Mouse (Mus musculus) urinary bladder, adult 2 months (tissue): Measurements from ENCODE around the gene Cygb. TPM values are rescaled to one million over a fixed set of nuclear protein-coding genes. Genes with fewer than 3 reads are reported as not detected.
"Not testable (repeated sequence)": the region's sequence is repeated elsewhere in the genome, so short reads cannot be mapped to it uniquely, and the experiment has no call there.

ENCODE experiments used
- DNase-seq: peaks from one replicate; pipeline ENCODE4 v3.0.0; 2022; ENCODE audit warnings: low spot score
- polyA plus RNA-seq: library from polyadenylated mRNA; depleted of rRNA; stranded (reverse); fragments of >200 nt; gene quantifications from 2 replicates; pipeline ENCODE4 v1.2.3, GENCODE M21; 2012; rRNA removed

Cygb gene
- polyA plus RNA-seq: 156 and 160 TPM in 2 replicates

DNA sequence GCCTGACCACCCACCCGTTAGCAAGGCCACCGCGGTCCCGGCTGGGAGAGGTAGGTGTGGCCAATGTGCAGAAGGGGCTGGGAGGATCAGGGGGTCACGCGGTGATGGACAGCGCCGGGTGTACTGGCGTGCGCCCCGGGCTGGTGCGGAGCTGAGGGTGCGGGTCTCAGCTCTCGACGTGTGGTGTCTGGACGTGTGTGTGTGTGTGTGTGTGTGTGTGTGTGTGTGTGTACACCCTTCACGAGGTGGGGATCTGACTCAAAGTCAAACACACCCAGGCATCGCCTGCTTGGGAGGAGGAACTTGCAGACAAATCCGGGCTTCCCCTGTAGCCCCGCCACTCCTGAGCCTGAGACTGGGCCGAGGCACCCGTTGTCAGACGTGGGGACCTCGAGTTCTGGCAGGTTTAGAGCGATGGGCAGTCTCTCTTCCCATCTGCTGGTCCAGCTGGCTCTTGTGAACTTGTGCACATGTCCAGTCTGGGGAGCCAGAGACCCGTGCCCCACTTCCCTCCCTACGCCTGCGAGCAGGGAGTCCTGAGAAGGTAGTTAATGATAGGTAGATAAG lies at the start of gene Cygb:
Gene Cygb (minus strand): TSS at position 59 of the 567 bp plus-strand sequence.
- DNase-seq: no peak

DNA sequence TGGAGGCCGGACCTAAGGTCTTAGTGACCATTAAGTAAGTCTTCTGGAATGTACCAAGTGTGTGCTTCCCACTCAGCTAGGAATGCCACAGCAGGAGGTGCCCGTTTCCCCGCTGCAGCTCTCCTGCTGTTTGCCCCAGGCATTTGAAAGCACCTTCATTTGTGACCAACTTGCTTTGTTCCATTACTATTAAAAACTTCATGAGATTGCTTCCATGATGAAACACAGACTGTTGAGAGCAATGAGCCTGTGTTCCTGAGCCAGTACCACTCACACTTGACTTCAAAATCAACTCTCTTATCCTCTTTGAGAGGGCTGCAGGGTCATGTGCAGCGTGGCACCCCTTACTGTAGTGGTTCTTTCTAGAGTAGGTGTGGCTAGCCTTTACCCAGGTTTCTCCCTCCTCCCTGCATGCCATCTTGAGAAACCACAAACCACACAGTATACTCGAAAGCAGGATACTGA lies 47.3 kb upstream of the Cygb start:
- DNase-seq: no peak

DNA sequence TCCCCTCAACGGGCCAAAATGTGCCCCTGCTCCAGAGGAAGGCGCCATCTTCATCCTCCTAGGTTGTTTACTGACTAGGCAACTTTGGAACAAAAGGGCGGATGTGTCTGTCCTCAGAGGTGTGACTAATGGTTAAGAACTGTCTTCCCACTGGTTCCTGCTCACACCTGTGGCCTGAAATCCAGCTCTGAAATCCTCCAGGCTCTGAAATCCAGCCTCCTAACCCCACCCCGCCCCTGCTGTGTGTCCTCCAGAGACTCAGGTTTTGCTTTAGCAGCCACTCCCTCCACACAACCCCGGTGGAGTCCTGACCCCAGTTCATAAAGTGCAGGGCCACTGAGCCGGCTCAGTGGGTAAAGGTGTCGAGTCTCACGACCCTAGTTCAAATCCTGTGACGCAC lies 43.4 kb upstream of the Cygb start:
- no peak for DNase-seq

DNA sequence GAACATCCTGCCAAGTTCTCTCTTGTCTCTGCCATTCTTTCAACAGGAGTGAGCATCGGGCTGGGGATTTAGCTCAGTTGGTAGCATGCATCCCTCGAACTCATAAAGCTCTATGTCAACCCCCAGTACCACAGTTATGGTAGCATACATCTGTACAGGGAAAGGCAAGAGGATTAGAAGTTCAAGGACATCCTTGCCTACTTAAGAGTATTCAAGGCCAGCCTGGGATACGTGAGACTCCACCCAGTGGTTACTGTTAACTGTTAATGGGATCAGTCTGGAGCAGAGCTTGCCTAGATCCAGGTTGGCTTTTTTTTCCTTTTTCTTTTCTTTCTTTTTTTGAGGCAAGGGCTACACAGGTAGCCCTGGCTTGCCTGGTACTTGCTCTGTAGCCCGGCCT lies 42.3 kb upstream of the Cygb start:
- no peak for DNase-seq

DNA sequence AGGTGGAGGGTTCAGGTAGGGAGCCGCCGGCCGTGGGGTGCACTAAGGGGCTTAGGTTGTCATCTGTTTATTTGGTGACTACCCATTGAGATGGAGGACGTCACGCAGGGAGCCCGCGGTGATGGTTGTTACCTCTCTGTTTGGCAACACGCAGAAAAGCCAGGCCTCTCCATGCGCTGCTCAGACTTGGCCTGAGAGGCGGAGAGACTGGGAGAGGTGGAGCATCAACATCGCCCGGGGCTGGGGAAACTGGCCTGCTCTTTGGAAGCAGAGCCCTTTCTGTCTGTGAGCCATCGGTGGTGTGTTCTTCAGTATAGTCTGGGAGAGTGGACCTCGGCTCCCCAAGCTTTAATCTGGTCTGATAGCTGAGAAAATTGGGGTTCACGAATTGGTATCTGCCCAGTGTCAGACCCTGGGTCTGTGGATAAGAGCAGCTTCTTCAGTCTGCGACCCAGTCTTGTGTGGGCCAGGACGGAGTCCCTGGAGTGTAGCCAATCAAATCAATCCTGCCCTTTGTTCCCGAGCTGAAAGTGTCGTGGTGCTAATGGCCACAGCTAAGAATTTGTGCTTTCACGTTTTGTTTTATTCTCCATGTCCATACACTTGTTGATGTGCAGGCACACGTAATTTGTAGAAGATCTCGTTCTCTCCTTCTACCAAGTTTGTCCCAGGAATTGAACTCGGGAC lies 41.2 kb upstream of the Cygb start:
- DNase-seq: no peak

DNA sequence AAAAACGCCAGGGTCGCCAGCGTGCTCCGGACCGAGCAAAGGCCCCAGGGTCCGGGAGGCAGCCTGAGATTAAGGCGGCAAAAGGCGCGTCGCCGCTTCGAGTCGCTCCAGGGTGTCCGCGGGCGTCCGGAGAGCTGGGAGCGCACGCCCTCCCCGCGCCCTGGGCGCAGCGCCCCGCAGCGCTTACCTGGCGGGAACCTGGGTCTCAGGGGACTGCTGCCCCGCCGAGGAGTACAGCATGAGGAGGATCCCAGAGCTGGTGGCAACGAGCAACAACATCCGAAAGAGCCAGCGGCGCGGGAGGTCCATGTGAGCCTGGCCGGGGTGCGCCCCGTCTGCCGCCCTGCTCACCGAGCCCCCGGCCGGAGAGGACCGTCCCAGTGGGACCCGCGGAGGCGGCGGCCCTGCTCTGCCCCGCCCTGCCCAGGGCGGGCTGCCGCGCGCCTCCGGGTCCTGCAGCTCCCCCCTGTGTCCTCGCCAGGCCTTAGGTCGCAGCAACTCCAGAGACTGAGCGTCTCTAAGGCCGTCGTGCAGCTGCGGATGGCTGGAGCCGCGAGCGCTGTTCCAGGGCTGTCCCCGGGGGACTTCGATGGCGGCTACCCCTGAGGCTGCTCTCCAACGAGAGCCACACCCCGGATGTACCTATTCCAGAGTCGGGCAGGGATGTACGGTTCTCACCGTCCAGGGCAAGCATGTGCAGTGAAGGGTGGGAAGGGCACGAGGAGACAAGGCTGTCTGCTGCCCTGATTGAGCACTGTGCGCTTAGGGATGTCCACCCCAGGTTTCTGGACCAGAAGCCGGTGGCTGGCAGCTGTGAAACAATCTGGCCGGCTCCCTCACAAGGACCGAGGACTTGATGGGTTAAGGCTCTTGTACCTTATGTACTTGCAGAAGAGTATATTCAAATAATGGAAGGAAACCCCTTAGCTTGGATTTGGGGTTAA lies 40.4 kb upstream of the Cygb start:
- peak; percentile 53 for DNase-seq

DNA sequence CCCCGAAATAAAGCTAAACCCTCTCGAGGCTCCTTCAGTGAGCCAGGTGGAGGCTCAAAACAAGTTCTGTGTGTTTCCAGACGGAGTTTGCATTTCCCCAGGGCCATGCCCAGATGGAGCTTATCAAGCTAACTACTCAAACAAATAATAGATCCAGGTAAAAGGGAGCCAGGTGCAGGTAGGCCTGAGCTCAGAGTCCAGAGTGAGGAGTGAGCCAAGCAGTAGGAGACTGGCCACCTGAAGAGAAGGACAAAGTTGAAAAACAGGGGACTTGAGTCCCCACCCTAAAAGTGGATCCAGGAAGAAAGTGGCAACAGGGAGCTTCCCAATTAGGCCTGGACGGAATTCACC lies 39.8 kb upstream of the Cygb start:
- no peak for DNase-seq

DNA sequence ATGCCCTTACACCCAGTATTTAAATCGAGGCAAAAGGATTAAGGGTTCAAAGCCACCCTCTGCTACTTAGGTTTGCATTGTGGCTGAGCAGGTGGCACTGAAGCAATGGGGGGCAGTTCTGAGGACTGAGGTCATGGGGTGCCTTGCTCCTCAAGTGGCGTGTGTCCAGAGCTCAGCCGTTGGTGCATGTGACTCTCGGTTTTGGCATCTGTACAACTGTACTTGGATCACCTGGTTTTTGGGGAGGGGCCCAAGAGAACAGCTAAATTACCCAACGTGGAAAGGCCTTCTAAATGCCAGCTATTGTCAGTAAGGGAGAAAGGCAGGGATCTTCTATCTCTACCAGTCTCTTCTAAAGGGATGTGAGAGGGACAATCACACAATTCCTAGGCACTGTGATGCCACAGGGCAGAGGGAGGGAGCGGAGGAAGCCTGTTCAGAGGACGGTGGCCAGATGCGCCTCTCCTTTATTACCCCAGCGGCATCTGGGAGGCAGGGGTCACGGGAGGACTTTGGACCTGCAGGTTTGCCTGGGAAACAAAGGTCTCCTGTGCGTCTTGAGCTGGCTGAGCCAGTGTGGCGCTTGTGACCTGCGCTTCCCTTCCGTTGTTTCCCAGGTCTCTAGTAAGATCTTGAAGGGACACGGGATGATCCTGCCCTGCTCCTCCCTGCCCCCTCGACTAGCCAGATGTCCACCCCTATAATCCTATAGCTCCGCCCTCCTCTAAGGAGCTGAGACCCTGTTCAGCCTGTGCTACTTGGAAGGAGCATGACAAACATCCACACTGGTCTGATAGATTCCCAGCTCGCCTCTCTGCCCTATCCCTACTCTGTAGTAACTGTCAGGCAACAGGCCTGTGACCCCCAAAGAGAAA lies 36.8 kb upstream of the Cygb start:
- no peak for DNase-seq

DNA sequence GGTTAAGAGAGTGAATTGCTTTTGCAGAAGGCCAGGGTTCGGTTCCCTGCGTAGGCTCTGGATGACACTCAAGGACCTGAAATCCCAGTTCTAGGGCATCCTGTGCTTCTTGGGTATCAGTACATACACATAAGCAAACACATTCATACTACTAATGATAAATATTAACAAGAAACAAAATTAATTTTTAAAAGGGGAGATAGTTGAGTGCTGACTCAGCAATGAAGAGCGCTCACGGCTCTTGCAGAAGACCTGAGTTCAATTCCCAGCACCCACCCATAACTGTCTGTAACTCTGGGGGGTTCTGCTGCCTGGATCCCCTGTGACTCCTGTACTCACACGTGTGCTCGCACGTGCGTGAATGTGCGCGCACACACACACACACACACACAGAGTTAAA lies 35.5 kb upstream of the Cygb start:
- DNase-seq: no peak

DNA sequence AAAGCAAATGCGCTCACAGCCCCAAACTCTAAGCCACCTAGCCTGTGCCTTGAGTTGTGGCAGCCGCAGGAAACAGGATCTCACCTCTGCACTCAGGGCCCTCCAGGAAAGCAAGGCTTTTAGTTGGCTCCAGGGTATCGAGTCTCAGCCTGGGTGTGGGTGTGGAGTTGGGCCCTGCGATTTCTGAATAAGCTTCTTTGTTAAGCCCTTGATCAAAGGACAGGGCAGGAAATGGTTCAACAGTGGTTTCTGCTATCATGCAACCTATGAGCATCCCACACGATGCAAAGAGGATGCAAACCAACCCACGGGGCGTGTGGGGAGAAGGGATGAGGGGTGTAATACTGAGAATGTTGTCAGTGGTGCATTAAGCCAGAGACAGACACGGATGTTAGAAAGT lies 33.8 kb upstream of the Cygb start:
- no peak for DNase-seq

DNA sequence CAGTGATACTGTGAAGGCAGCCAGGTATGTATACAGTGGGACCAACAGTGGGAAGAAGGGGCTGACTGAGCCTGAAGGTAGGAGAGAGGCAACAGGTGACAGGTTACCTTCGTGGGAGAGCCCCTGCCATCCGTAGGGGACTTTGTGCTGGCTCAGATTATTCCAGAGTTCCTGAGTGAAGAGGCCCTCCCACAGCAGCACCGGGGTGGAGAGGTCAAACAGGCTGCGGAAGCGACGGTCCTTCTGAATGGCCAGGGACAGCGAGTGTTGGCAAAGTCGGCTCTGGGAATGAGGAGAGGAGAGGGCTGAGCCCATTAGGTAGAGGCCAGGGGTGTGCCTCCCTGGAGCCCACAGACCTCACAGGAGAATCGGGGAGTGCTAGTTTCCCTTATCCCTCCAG lies 31.6 kb upstream of the Cygb start:
- no peak for DNase-seq

DNA sequence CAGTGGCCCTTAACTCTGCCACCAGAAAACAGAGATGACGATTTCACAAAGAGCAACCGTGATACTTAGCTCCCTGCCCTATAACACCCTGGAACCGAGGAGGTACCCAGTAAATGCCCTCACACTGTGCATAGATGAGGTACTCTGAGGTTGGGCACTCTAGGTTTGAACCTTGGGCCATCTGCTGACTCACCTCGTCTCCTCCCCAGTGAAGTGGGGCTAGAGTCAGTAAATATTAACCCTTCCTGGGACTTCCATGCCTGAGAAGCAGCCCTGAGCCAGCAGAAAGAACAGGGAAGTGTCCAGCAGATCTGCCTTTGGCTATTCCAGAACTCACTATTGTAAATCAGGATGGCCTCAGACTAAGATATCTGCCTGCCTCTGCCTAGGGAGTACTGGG lies 29.7 kb upstream of the Cygb start:
- DNase-seq: no peak

DNA sequence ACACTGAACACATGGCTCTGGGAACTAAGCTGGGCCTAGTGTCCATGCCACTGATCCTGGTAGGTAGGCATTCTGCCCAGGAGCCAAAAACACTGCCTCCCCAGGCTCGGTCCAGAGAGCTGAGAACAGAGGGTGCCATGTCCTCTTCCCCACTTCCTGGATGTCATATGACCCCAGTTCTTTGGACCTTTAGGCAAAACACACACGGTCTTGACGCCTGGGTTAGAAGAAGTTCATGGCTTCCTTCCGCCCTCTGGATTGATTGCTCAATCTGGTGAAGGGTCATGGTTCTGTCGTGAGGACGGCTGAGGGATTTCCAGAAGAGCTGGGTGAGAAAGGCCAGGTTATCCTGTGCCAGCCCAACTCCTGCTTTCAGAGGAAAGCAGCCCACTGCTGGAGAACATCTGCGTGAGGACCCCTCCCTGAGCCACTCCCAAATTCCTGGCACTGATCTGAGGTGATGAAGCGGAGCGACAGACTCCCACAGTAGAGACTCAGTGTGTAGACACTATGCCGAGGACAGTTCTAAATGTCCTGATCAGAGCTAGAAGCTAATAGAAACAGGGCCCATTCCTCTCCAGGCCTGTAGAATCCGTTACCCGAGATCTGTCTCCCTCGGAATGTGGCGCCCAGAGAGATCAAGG lies 28.5 kb upstream of the Cygb start:
- no peak for DNase-seq

DNA sequence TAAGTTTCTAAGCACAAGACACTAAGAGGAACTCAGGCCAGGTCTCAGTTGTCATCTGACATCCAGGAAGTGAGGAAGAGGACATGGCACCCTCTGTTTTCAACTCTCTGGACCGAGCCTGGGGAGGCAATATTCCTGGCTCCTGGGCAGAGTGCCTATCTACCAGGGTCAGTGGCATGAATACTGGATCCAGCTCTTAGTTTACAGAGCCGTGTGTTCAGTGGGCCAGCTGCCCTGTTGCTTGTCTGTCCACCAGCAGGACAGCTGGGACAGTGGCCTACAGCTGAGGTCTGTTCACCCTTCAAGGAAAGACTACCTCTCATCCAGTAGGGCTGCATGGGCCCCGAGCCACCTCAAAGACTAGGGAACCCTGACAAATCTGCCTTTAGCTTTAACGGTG lies 27.0 kb upstream of the Cygb start:
- no peak for DNase-seq

DNA sequence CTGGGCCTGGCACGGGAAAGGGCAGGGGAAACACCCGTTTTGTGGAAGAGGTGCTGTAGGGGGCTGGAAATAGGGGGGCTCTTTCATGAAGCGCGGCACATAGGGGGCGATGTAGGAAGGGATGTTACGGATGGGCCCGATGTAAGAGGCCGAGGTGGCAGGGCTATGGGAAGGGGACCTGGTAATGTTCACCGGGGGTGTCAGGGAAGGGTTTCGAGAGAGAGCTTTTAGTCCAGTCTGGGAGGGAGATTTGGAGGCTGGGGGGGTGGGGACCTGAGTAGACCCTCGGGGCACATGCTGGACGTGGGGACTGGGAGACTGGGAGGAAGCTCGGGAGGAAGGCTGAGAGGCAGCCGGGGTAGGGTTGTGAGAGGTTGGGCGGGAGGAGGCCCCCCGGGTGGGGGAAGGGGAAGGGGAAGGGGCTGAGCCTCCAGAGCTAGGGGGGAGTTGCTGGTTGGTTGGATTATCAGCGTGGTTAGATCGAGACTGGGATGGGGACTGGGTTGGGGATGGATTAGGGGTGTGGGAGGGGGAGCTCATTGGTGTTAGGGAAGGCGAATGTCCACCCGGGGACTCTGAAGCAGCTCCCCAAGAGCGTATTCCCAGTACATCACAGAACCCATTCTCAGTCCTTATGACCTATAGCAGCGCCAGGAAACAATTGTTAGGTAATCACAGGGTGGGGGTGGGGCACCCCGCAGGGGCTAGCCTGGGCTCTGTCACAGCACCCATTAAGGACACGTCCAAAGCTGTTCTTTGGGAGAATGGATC lies 26.4 kb upstream of the Cygb start:
- no peak for DNase-seq

DNA sequence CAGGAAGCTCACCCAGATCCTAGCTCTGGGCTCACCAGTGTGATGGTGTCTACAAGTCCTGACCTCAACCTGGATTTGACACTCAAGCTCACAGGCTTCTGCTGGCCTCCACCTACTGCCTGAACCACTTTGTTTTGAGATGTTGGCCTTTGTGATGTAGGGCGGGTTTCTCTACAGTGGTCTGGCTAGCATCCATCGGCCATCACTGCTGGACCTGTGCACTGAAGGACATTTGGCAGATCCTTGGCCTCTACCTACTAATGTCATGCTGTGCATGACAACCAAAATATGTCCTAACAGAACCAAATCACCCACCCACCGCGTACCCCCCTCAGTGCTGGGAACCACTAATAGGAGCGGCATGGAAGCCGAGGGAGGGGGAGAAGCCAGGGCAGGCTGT lies 25.0 kb upstream of the Cygb start:
- DNase-seq: no peak

DNA sequence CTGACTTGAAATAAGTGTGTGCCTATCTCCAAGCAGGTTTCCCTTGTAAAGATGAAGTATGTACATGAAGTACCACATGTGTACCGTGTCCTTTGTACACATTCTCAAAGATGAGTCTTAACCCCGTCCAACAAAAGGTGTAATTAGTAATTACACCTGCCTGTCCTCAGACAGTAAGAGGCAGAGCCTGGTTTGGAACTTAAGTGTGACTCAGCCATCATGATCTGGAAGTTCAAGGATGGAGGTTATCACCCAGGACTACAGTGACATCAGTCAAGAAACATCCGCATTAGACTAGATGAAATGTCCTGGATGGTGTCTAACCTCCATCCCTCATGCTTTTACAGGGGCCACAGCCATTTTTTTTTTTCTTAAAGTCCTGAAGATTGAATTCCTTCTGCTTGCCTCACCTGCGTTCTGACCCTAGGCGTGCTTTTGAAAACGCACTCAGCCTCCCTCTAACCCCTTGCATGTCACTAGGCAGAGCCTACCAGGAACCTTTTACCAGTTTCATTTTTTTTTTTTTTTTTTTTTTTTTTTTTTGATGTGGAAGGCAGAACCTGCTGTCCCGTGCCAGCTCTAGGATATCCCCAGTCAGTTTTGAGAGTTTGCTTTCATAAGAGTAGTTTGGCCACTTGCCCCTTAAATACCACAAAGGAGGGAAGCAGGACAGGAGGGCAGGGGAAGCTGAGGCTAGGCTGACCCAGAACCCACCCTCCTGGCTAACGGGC lies 23.8 kb upstream of the Cygb start:
- DNase-seq: no peak

DNA sequence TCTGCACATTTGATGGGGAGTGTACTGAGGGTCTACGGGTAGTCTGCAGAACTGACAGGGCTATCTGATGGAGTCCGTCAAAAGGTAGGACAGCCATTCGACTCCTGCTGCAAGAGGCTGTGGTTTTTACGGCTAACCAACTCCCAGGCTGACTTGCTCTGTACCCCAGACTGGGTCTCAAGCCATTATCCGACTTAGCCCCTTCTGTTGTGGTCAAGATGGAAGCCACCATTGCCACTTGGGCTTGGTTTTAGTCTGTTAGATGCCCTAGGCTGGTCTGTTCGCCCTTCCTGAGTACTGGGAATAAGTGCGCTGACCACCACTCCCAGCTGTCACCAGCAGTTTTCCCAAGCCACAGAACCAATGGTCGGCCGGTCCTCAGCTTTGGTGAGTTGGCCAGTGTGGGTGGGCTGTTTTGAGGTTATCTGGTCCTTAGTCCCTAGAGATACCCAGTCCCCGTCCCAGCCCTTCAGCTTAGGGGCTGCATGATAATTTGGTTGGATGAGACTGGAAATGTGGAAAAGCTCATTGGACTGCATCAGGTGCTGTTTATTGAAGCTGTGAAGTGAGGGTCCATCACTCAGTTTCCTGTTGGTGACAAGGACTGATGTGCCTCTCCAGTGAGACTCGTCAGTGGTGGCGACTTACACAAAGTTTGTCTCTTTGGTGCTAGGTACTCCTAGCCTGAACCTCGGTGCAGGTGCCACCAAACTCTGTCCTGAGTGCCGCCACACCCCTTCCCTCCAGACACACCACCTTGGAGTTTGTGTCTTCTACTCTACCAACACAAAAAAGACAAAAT lies 22.3 kb upstream of the Cygb start:
- no peak for DNase-seq

DNA sequence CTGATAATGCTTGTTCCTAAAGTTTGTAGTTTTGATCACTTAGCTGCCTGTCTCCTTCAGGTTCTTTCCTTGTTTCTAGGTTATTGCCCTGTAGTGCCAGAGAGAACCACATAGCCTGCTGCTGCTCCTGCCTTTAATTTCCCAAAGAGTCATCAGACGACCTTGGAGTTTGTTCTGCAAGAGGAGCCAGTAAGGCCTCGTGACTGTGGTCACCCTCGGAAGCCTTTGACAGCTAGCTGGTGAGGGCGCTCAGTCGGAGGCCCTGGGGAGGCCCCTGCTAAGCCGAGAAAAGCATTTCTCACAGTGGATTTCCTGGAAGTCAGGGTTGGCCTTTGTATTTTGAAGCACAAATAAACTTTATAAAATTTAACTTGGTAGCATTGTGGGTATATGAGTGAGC lies 21.3 kb upstream of the Cygb start:
- DNase-seq: not testable (repeated sequence)
